Mouse (Mus musculus) forebrain, embryonic 15.5 days (tissue): ENCODE results near the gene Gm10401. TPM values are rescaled to one million over a fixed set of nuclear protein-coding genes. Genes with fewer than 3 reads are reported as not detected.
A peak's percentile ranks its signal among the peaks of the same experiment; 100 is the strongest.

Experiments
- ATAC-seq: fragments of 200-750 bp; cut with Nextera tagmentation; replicated peaks from 2 replicates; pipeline ENCODE4 v1.8.0; 2017; ENCODE audit warnings: mild to moderate bottlenecking, moderate TSS enrichment, moderate library complexity
- H3K27ac ChIP-seq: fragments of 300-500 bp; sonication (generic); replicated peaks from 2 replicates; pipeline ENCODE4 v1.5.1; 2015; ENCODE audit warnings: mild to moderate bottlenecking, inconsistent platforms
- H3K27me3 ChIP-seq: fragments of 300-500 bp; sonication (generic); 2 replicates; pipeline ENCODE4 v1.6.1; 2015; ENCODE audit warnings: inconsistent platforms
- H3K36me3 ChIP-seq: fragments of 300-500 bp; sonication (generic); 2 replicates; pipeline ENCODE4 v1.6.1; 2015; ENCODE audit warnings: mild to moderate bottlenecking, inconsistent platforms
- H3K4me1 ChIP-seq: fragments of 300-500 bp; sonication (generic); 2 replicates; pipeline ENCODE4 v1.6.1; 2015; ENCODE audit warnings: inconsistent platforms
- H3K4me2 ChIP-seq: fragments of 300-500 bp; sonication (generic); replicated peaks from 2 replicates; pipeline ENCODE4 v1.6.1; 2015; ENCODE audit warnings: mild to moderate bottlenecking, inconsistent platforms
- H3K4me3 ChIP-seq: fragments of 300-500 bp; sonication (generic); 2 replicates; pipeline ENCODE4 v1.5.1; 2015; ENCODE audit warnings: mild to moderate bottlenecking, inconsistent platforms
- H3K9ac ChIP-seq: fragments of 300-500 bp; sonication (generic); replicated peaks from 2 replicates; pipeline ENCODE4 v1.6.1; 2015; ENCODE audit warnings: mild to moderate bottlenecking, inconsistent platforms
- H3K9me3 ChIP-seq: fragments of 300-500 bp; sonication (generic); 2 replicates; pipeline ENCODE4 v1.6.1; 2016; ENCODE audit warnings: inconsistent platforms
- WGBS: fragments of 180-500 bp; shearing (Covaris S2); methylation state at CpG from one replicate; pipeline ENCODE4 v1.1.7; 2015; ENCODE audit warnings: mixed read lengths; 5-methylcytosine and 5-hydroxymethylcytosine counted together
- polyA plus RNA-seq: library from polyadenylated mRNA; unstranded; fragments of >200 nt; fragmentation: Nextera tagmentation; extraction: Ambion mirVana; gene quantifications from 2 replicates; pipeline ENCODE4 v1.2.1, GENCODE M21; 2015

Gene Gm10401
- polyA plus RNA-seq: 34.6 and 35.0 TPM in 2 replicates

DNA sequence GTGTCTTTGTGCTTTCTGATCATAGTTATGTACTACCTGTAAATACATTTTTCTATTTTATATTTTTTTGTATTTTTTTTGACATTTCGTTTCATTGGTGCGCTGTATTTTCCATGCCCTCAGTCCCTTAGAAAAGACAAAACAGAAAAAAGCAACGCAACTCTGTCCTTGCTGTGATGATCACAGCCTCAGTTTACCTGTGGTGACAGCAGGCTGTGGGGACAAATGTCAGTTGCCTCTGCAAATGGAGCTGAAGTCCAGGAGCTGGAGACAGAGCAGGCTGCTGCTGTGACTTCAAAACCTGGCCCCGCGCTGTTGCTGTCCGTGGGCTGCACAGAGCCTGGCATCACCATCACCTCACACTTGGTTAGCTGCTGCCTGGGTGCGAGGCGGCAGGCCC lies at the start of gene Gm10401:
TSS of gene Gm10401 (minus strand) at position 101 of the 400 bp plus-strand sequence.
- H3K9me3 ChIP-seq: no peaks in the 10 kb centered on the region
- 96% methylated on average over 8 of the region's 8 CpGs for WGBS
- H3K9ac ChIP-seq: no peak within 1 kb of the TSS
- H3K27ac ChIP-seq: no peak within 1 kb of the TSS
- H3K4me3 ChIP-seq: no peak within 1 kb of the TSS
- no peaks in the 10 kb centered on the region for H3K4me1 ChIP-seq
- H3K4me2 ChIP-seq: no peak within 1 kb of the TSS
- H3K36me3 ChIP-seq: peaks cover 57% of the 10 kb centered on the region
- no peak for ATAC-seq
- no peaks in the 10 kb centered on the region for H3K27me3 ChIP-seq

- Histone ChIP-seq H3K4me2 (no peak overlapping the region), H3K9me3 (no peaks in the 10 kb centered on the region), H3K9ac (no peak overlapping the region), H3K36me3 (peaks cover 42% of the 10 kb centered on the region), H3K27ac (no peak overlapping the region), H3K27me3 (no peaks in the 10 kb centered on the region), H3K4me3 (no peak overlapping the region), H3K4me1 (peaks cover 17% of the 10 kb centered on the region)
- ATAC-seq: no peak
- WGBS: 92% methylated on average over 3 of the region's 3 CpGs
Measured at GRCm38 (mm10) chr5:115147388-115147787, 49.3 kb upstream of the Gm10401 start.

DNA sequence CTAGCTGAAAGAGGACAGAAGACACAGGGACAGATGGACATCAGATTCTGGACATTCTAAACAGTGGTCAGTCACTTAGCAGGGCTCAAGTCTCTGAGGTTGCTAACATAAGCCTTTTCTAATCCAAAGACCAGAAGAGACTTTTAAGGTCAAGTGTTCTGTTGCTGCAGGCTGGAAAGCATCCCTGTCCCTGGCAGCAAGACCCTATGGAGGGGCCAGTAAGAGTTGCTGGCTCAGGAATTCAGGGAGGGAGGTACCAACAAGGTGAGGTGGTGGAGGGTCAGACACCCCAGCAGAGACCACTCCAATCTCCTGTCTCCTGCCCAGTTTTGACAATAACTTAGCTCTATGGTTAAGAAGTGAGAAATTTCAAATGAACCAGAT lies 48.6 kb upstream of the Gm10401 start:
- no peak overlapping the region for H3K4me3 ChIP-seq
- no peak overlapping the region for H3K9ac ChIP-seq
- ATAC-seq: no peak
- peaks cover 42% of the 10 kb centered on the region for H3K36me3 ChIP-seq
- no peaks in the 10 kb centered on the region for H3K27me3 ChIP-seq
- H3K27ac ChIP-seq: no peak overlapping the region
- H3K4me2 ChIP-seq: no peak overlapping the region
- peaks cover 17% of the 10 kb centered on the region for H3K4me1 ChIP-seq
- no peaks in the 10 kb centered on the region for H3K9me3 ChIP-seq

GRCm38 (mm10) chr5:115145976-115146746 lies 48.1 kb upstream of the Gm10401 start:
- Histone ChIP-seq H3K36me3 (peaks cover 42% of the 10 kb centered on the region), H3K4me3 (no peak overlapping the region), H3K4me2 (no peak overlapping the region), H3K27me3 (no peaks in the 10 kb centered on the region), H3K9me3 (no peaks in the 10 kb centered on the region), H3K4me1 (peaks cover 17% of the 10 kb centered on the region), H3K9ac (no peak overlapping the region), H3K27ac (no peak overlapping the region)
- WGBS: 87% methylated on average over 6 of the region's 6 CpGs
- no peak for ATAC-seq

- H3K4me3 ChIP-seq: no peak overlapping the region
- H3K4me2 ChIP-seq: no peak overlapping the region
- peaks cover 17% of the 10 kb centered on the region for H3K4me1 ChIP-seq
- peaks cover 36% of the 10 kb centered on the region for H3K36me3 ChIP-seq
- H3K27me3 ChIP-seq: no peaks in the 10 kb centered on the region
- ATAC-seq: no peak
- no peak overlapping the region for H3K27ac ChIP-seq
- H3K9me3 ChIP-seq: no peaks in the 10 kb centered on the region
- WGBS: 75% methylated on average over 11 of the region's 11 CpGs
- no peak overlapping the region for H3K9ac ChIP-seq
Measured at GRCm38 (mm10) chr5:115145253-115145968, 47.3 kb upstream of the Gm10401 start.

DNA sequence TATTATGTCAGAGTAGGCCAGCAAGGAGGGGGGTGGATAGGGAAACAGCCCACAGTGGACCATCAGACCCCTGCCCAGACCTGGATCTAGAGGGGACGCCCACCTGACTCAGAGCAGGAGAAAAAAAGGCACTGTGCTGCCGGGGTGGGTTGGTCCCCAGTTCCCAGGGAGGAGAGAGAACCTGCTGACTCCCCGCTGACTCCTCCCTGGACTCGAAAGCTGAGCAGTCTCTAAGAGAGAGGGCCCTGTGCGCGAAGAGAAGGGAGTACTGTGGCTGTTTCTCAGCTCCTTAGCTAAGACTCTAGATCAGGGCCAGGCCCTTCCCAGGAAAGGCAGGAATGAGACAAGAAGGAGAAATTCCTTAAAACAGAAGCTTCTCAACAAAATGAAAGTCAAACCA lies 46.4 kb upstream of the Gm10401 start:
- Histone ChIP-seq H3K4me3 (no peak overlapping the region), H3K9ac (no peak overlapping the region), H3K4me2 (no peak overlapping the region), H3K4me1 (peaks cover 17% of the 10 kb centered on the region), H3K9me3 (no peaks in the 10 kb centered on the region), H3K27me3 (no peaks in the 10 kb centered on the region), H3K27ac (no peak overlapping the region), H3K36me3 (peaks cover 27% of the 10 kb centered on the region)
- 68% methylated on average over 6 of the region's 6 CpGs for WGBS
- ATAC-seq: no peak

DNA sequence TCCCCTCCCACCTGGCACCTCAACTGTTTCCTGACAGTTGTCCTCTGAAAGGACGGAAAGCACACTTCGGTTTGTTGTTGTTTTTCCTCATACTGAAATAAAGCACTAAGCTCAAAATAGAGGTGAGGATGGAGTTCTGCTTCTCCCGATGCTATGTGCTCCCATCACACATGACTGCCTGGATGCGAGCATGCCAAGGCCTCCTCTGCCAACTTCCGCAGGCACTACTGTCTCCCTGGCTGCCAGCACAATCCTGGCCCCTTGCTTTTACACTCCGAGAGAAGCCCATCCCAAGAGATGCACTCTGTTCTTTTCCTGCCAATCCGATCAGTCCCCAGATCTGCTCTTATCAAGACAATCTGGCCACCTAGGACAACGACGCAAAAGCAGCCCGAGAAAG lies 45.5 kb upstream of the Gm10401 start:
- no peaks in the 10 kb centered on the region for H3K9me3 ChIP-seq
- H3K4me2 ChIP-seq: no peak overlapping the region
- no peak overlapping the region for H3K4me3 ChIP-seq
- H3K4me1 ChIP-seq: peaks cover 17% of the 10 kb centered on the region
- 61% methylated on average over 10 of the region's 10 CpGs for WGBS
- ATAC-seq: peak; percentile 78
- H3K36me3 ChIP-seq: peaks cover 21% of the 10 kb centered on the region
- no peaks in the 10 kb centered on the region for H3K27me3 ChIP-seq
- 0 out of 2 replicates have a peak overlapping the region, but pooled peaks have one; percentile 10 for H3K9ac ChIP-seq
- H3K27ac ChIP-seq: peak overlapping the region; percentile 55

GRCm38 (mm10) chr5:115142166-115142697 lies 44.1 kb upstream of the Gm10401 start:
- no peak for ATAC-seq

GRCm38 (mm10) chr5:115140726-115141125 lies 42.6 kb upstream of the Gm10401 start:
- peaks cover 17% of the 10 kb centered on the region for H3K4me1 ChIP-seq
- H3K9me3 ChIP-seq: no peaks in the 10 kb centered on the region
- WGBS: 81% methylated on average over 3 of the region's 3 CpGs
- no peak overlapping the region for H3K27ac ChIP-seq
- no peak overlapping the region for H3K4me2 ChIP-seq
- H3K36me3 ChIP-seq: no peaks in the 10 kb centered on the region
- H3K27me3 ChIP-seq: no peaks in the 10 kb centered on the region
- no peak for ATAC-seq
- no peak overlapping the region for H3K9ac ChIP-seq
- H3K4me3 ChIP-seq: no peak overlapping the region

More at GRCm38 (mm10) chr5:115142166-115142697, 44.1 kb upstream of the Gm10401 start:
- no peak overlapping the region for H3K4me2 ChIP-seq
- peaks cover 17% of the 10 kb centered on the region for H3K4me1 ChIP-seq
- 88% methylated on average over 9 of the region's 9 CpGs for WGBS
- no peak overlapping the region for H3K4me3 ChIP-seq
- H3K27me3 ChIP-seq: no peaks in the 10 kb centered on the region
- H3K9ac ChIP-seq: no peak overlapping the region
- H3K9me3 ChIP-seq: no peaks in the 10 kb centered on the region
- peaks cover 11% of the 10 kb centered on the region for H3K36me3 ChIP-seq
- no peak overlapping the region for H3K27ac ChIP-seq

- H3K27me3 ChIP-seq: no peaks in the 10 kb centered on the region
- ATAC-seq: no peak
Measured at GRCm38 (mm10) chr5:115139124-115139523, 41.0 kb upstream of the Gm10401 start.

DNA sequence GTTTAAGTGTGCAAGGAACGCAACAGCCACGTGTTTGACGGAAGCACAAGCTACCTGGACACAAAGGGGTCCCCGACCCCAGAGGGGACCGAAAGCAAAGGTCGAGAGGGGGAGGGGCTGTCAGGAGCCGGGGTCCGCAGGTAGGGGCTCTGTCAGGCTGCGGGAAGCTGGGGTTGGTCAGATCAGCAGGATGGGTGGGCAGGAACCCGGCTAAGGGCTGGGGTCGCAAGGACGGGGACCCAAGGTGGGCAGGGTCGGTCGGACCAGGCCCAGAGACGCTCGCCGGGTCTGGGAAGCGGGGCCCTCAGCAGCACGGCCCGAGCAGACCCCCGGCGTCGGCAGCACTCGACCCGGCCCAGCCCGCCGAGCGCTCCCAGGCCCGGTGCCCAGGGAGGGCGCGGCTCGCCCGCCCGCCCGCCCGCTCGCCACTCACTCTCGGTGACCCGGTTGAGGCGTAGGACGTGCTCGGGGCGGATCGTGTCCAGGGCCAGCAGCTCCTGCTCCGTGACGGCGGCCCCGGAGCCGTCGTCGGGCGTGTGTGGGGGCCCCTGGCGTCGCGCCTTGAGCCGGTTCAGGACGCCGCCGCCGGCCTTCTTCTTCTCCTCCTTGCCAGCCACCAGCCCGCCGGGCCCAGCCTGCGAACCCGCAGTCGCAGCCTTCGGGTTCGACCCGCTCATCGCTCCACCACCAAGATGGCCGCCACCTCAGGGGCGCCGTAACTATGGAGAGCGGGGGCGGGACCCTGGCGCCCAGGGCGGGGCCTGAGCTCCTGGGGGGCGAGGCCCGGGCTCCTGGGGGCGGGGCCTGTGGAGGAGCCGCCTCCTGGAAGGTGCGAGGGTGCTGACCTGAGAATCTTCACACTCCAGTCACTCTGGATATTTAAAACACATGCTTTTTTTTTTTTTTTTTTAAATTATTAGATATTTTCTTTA lies 36.4 kb upstream of the Gm10401 start, which contains the start of gene Unc119b:
TSS of gene Unc119b (minus strand) at position 742 of the 932 bp plus-strand sequence.
- H3K27me3 ChIP-seq: no peaks in the 10 kb centered on the region
- peak within 1 kb of the TSS; percentile 55 for H3K27ac ChIP-seq
- H3K4me1 ChIP-seq: peaks cover 21% of the 10 kb centered on the region
- peak within 1 kb of the TSS; percentile 77 for H3K9ac ChIP-seq
- H3K36me3 ChIP-seq: peaks cover 7% of the 10 kb centered on the region; the same call in 1 of the 2 replicates
- ATAC-seq: peak; percentile 93
- H3K4me3 ChIP-seq: peak within 1 kb of the TSS; percentile 80
- under 1% methylated on average over 56 of the region's 81 CpGs for WGBS
- H3K4me2 ChIP-seq: peak within 1 kb of the TSS; percentile 84
- H3K9me3 ChIP-seq: no peaks in the 10 kb centered on the region

More at GRCm38 (mm10) chr5:115139124-115139523, 41.0 kb upstream of the Gm10401 start:
- Histone ChIP-seq H3K4me2 (no peak overlapping the region), H3K27ac (no peak overlapping the region), H3K4me1 (peaks cover 16% of the 10 kb centered on the region), H3K9me3 (no peaks in the 10 kb centered on the region), H3K9ac (no peak overlapping the region), H3K36me3 (no peaks in the 10 kb centered on the region), H3K4me3 (no peak overlapping the region)
- 79% methylated on average over 4 of the region's 4 CpGs for WGBS
